Mouse (Mus musculus) heart, embryonic 14.5 days (tissue): ENCODE measurements around the gene Myo18b. TPM values are rescaled to one million over a fixed set of nuclear protein-coding genes. Genes with fewer than 3 reads are reported as not detected.

Experiments
- ATAC-seq: fragments of 200-750 bp; cut with Nextera tagmentation; 2 replicates; pipeline ENCODE4 v1.8.0; 2017; ENCODE audit warnings: low read depth, moderate TSS enrichment; ENCODE audit not compliant: insufficient number of reproducible peaks, insufficient read depth, low FRiP score
- H3K27ac ChIP-seq, 2 experiments: fragments of 200-500 bp in 1 of 2; fragments of 300-500 bp in 1 of 2; sonication (generic) in 1 of 2; replicated peaks in 1 of 2; 2 replicates each; pipeline ENCODE4 v1.5.1; 2012 to 2014; ENCODE audit warnings: low read depth in 2 of 2, low read length in 2 of 2, control low read depth in 1 of 2, mild to moderate bottlenecking in 1 of 2, mixed read lengths in 1 of 2; ENCODE audit not compliant: control insufficient read depth in 1 of 2, insufficient read depth in 1 of 2
- H3K27me3 ChIP-seq: fragments of 300-500 bp; sonication (generic); 2 replicates; pipeline ENCODE4 v1.6.1; 2014; ENCODE audit warnings: mild to moderate bottlenecking, low read length, control low read depth; ENCODE audit not compliant: control insufficient read depth, insufficient read depth
- H3K36me3 ChIP-seq: fragments of 300-500 bp; sonication (generic); 2 replicates; pipeline ENCODE4 v1.6.1; 2014; ENCODE audit warnings: mild to moderate bottlenecking, control low read depth, low read length, mixed read lengths; ENCODE audit not compliant: control insufficient read depth, insufficient read depth
- H3K4me1 ChIP-seq, 2 experiments: fragments of 200-500 bp in 1 of 2; fragments of 300-500 bp in 1 of 2; sonication (generic) in 1 of 2; 2 replicates each; pipeline ENCODE4 v1.6.1; 2012 to 2014; ENCODE audit warnings: low read length in 2 of 2, control low read depth in 1 of 2, mixed read lengths in 1 of 2; ENCODE audit not compliant: control insufficient read depth in 2 of 2, insufficient read depth in 2 of 2
- H3K4me2 ChIP-seq: fragments of 300-500 bp; sonication (generic); 2 replicates; pipeline ENCODE4 v1.6.1; 2014; ENCODE audit warnings: mild to moderate bottlenecking, low read length
- H3K4me3 ChIP-seq, 2 experiments: fragments of 200-500 bp in 1 of 2; fragments of 300-500 bp in 1 of 2; sonication (generic) in 1 of 2; 2 replicates each; pipeline ENCODE4 v1.5.1; 2012 to 2014; ENCODE audit warnings: low read length in 2 of 2, mild to moderate bottlenecking in 2 of 2, control low read depth in 1 of 2, low read depth in 1 of 2, moderate library complexity in 1 of 2; ENCODE audit not compliant: control insufficient read depth in 1 of 2, insufficient read depth in 1 of 2
- H3K9ac ChIP-seq: fragments of 300-500 bp; sonication (generic); 2 replicates; pipeline ENCODE4 v1.6.1; 2014; ENCODE audit warnings: mild to moderate bottlenecking, low read length
- H3K9me3 ChIP-seq: fragments of 300-500 bp; sonication (generic); 2 replicates; pipeline ENCODE4 v1.6.1; 2016; ENCODE audit warnings: low read length, control low read depth; ENCODE audit not compliant: control insufficient read depth
- WGBS: fragments of 180-500 bp; shearing (Covaris S2); extraction: QIAGEN DNeasy Blood & Tissue Kit; methylation state at CpG from one replicate; pipeline ENCODE4 v1.1.7; 2014; 5-methylcytosine and 5-hydroxymethylcytosine counted together
- polyA plus RNA-seq: library from polyadenylated mRNA; unstranded; fragments of >200 nt; fragmentation: Nextera tagmentation; extraction: Ambion mirVana; gene quantifications from 2 replicates; pipeline ENCODE4 v1.2.1, GENCODE M21; 2014

Gene Myo18b
- polyA plus RNA-seq, 1 experiment from 2014 or later: 33.6 TPM

GRCm38 (mm10) chr5:112780383-112780782 is 115.8 kb downstream of the Myo18b start:
- Histone ChIP-seq H3K9ac (no peak overlapping the region), H3K4me1 (peaks cover 13% of the 10 kb centered on the region in 2 experiments; a peak in 3 of 4 replicates), H3K9me3 (no peaks in the 10 kb centered on the region), H3K4me2 (no peak overlapping the region), H3K36me3 (peaks cover 75% of the 10 kb centered on the region), H3K27me3 (no peaks in the 10 kb centered on the region; the same call in 1 of the 2 replicates), H3K27ac (no peak overlapping the region), H3K4me3 (no peak overlapping the region)
- 52% methylated on average over 5 of the region's 5 CpGs for WGBS
- no peak for ATAC-seq

GRCm38 (mm10) chr5:112776781-112777405 is 119.3 kb downstream of the Myo18b start:
- H3K27ac ChIP-seq: no peak overlapping the region
- peaks cover 62% of the 10 kb centered on the region for H3K36me3 ChIP-seq
- H3K9me3 ChIP-seq: no peaks in the 10 kb centered on the region
- H3K4me2 ChIP-seq: no peak overlapping the region
- ATAC-seq: no peak
- no peak overlapping the region for H3K9ac ChIP-seq
- H3K4me1 ChIP-seq: peaks cover 20% of the 10 kb centered on the region in 2 experiments; a peak in 3 of 4 replicates
- 28% methylated on average over 15 of the region's 15 CpGs for WGBS
- H3K4me3 ChIP-seq: no peak overlapping the region
- H3K27me3 ChIP-seq: no peaks in the 10 kb centered on the region; the same call in 1 of the 2 replicates

- no peak overlapping the region for H3K4me2 ChIP-seq
- H3K4me3 ChIP-seq: no peak overlapping the region
- no peaks in the 10 kb centered on the region for H3K9me3 ChIP-seq
- WGBS: 29% methylated on average over 4 of the region's 4 CpGs
- no peak overlapping the region for H3K27ac ChIP-seq
- H3K4me1 ChIP-seq: peaks cover 22 to 31% of the 10 kb centered on the region in 2 experiments
- H3K36me3 ChIP-seq: peaks cover 54% of the 10 kb centered on the region
- H3K9ac ChIP-seq: no peak overlapping the region
- no peak for ATAC-seq
- H3K27me3 ChIP-seq: no peaks in the 10 kb centered on the region; the same call in 1 of the 2 replicates
Observed at GRCm38 (mm10) chr5:112773429-112773828, 122.7 kb downstream of the Myo18b start.

- Histone ChIP-seq H3K27me3 (no peaks in the 10 kb centered on the region; the same call in 1 of the 2 replicates), H3K4me2 (no peak overlapping the region), H3K9me3 (no peaks in the 10 kb centered on the region), H3K9ac (no peak overlapping the region), H3K36me3 (peaks cover 64% of the 10 kb centered on the region), H3K4me3 (no peak overlapping the region), H3K27ac (peak overlapping the region; percentile 66 to 73), H3K4me1 (peaks cover 14 to 18% of the 10 kb centered on the region in 2 experiments)
- ATAC-seq: no peak
- WGBS: 43% methylated on average over 6 of the region's 6 CpGs
Observed at GRCm38 (mm10) chr5:112771376-112771901, 124.7 kb downstream of the Myo18b start.

- H3K4me1 ChIP-seq: peaks cover 14 to 18% of the 10 kb centered on the region in 2 experiments
- no peak for ATAC-seq
- no peak overlapping the region for H3K4me2 ChIP-seq
- H3K9me3 ChIP-seq: no peaks in the 10 kb centered on the region
- H3K27me3 ChIP-seq: no peaks in the 10 kb centered on the region
- no peak overlapping the region for H3K27ac ChIP-seq
- WGBS: 44% methylated on average over 4 of the region's 4 CpGs
- no peak overlapping the region for H3K9ac ChIP-seq
- peaks cover 65% of the 10 kb centered on the region for H3K36me3 ChIP-seq
- H3K4me3 ChIP-seq: no peak overlapping the region
Observed at GRCm38 (mm10) chr5:112769721-112770119, 126.4 kb downstream of the Myo18b start.

- H3K36me3 ChIP-seq: peaks cover 69% of the 10 kb centered on the region
- no peak overlapping the region for H3K4me2 ChIP-seq
- H3K4me3 ChIP-seq: no peak overlapping the region
- no peak for ATAC-seq
- no peak overlapping the region for H3K9ac ChIP-seq
- H3K27ac ChIP-seq: no peak overlapping the region
- peaks cover 14 to 18% of the 10 kb centered on the region in 2 experiments for H3K4me1 ChIP-seq
- no peaks in the 10 kb centered on the region for H3K27me3 ChIP-seq
- WGBS: 72% methylated on average over 11 of the region's 11 CpGs
- no peaks in the 10 kb centered on the region for H3K9me3 ChIP-seq
Observed at GRCm38 (mm10) chr5:112769020-112769720, 127.0 kb downstream of the Myo18b start.

- Histone ChIP-seq H3K4me2 (no peak overlapping the region), H3K4me1 (peaks cover 14 to 18% of the 10 kb centered on the region in 2 experiments), H3K36me3 (peaks cover 71% of the 10 kb centered on the region), H3K27ac (no peak overlapping the region), H3K9me3 (no peaks in the 10 kb centered on the region), H3K27me3 (no peaks in the 10 kb centered on the region), H3K9ac (no peak overlapping the region), H3K4me3 (no peak overlapping the region)
- no peak for ATAC-seq
- WGBS: 98% methylated on average over 5 of the region's 5 CpGs
Observed at GRCm38 (mm10) chr5:112768556-112768955, 127.6 kb downstream of the Myo18b start.
